Mouse (Mus musculus): ENCODE data around the gene Zfp654. TPM values are rescaled to one million over a fixed set of nuclear protein-coding genes. Genes with fewer than 3 reads are reported as not detected.
"Not testable (repeated sequence)": the region's sequence is repeated elsewhere in the genome, so short reads cannot be mapped to it uniquely, and the experiment has no call there.

The Zfp654 gene
- total RNA-seq (2021) = 10 to 100 TPM; 13.1 to 14.1 TPM
- long read RNA-seq, full-length matches to known transcripts = 2 of 3 reads
- long read RNA-seq, partial matches to known transcripts = 1 of 3 reads
- long read RNA-seq, other reads (novel, unspliced or antisense) = 0 of 3 reads

DNA sequence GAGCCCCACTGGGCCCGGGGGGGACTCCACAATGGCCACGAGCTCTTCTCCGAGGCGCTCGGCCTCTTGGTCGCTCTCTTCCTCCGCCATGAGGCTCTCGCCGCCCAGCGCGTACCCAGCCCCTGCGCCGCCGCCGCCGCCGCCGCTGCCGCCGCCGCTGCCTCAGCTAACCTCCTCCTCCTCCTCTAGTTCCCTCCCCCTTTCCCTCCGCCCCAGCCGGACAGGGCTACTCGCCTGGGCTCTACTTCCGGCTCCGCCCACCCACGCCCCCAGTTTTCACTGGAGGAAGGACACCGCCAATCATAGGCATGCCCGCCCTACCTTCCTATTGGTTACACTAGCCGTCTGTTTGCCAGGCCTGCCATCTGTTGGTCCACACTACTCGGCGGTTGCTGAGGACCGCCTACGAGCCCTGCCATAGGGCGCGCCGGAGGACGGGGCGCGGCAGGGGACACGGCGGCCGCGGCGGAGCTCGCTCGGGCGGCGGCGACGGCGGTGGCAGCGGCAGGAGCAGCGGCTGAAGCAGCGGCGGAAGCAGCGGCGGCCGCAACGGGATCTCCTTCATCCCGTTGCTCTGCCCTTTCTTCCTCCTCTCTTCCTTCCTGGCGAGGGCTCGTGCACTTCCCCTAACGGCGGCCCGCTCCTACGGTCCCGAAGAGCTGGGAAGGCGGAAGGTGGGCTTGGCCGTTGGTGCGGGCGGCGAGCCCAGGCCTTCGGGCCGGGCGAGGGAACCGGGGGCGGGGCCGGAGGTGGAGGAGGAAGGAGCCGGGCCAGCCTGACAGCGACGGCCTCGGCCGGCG is at the start of gene Zfp654, which contains the start of gene Cggbp1:
Zfp654 (minus strand) TSS at position 90 of the 800 bp plus-strand sequence.
Cggbp1 (plus strand) TSS at position 434 of the 800 bp plus-strand sequence.
- peak; percentile 99 for DNase-seq (ENCODE audit: low spot score in 2 of 2)

DNA sequence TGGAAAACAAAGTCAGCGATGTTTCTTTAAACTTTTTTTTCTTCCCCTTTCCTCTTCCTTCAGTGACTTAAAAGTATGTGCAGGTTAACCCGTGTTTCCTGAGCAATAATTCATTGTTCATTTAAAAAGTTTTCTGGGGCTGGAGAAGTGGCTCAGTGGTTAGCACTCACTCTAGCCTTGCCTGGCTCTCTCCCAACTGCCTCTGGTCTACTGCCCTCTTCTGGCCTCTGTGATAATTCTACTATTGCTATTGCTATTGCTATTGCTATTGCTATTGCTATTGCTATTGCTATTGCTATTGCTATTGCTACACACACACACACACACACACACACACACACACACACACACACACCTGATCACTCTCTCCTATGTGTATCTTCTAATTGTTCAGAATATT is 47.6 kb upstream of the Zfp654 start:
- DNase-seq (ENCODE audit: low spot score in 2 of 2) = no peak

GRCm38 (mm10) chr16:64889496-64889895 is 38.0 kb upstream of the Zfp654 start:
- DNase-seq (ENCODE audit: low spot score in 2 of 2) = no peak

- no peak for DNase-seq (ENCODE audit: low spot score in 2 of 2)
Measured at GRCm38 (mm10) chr16:64885547-64885946, 34.1 kb upstream of the Zfp654 start.

- no peak for DNase-seq (ENCODE audit: low spot score in 2 of 2)
Measured at GRCm38 (mm10) chr16:64885142-64885541, 33.7 kb upstream of the Zfp654 start.

GRCm38 (mm10) chr16:64884420-64884838 is 33.0 kb upstream of the Zfp654 start:
- no peak for DNase-seq (ENCODE audit: low spot score in 2 of 2)

- DNase-seq (ENCODE audit: low spot score in 2 of 2) = no peak
Measured at GRCm38 (mm10) chr16:64883896-64884295, 32.4 kb upstream of the Zfp654 start.

GRCm38 (mm10) chr16:64881442-64881841 is 30.0 kb upstream of the Zfp654 start:
- DNase-seq (ENCODE audit: low spot score in 2 of 2) = no peak

DNA sequence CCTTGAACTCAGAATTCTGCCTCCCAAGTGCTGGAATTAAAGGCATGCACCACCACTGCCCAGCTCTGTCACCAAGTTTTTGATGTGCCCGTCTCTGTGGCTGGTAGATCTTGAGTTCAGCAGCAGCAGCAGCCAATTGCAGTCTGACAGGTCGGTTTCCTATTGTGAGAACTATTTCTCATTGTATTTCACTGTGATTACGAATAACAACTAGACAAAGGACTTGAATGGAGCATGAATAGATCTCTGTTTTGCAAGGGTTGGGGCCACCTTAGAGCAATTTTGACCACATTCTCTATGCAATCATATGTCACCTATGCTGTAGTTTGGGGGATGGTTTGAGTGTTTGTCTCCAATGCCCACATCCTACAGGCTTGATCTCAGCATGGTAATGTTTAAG is 29.5 kb upstream of the Zfp654 start:
- DNase-seq (ENCODE audit: low spot score in 2 of 2) = no peak

GRCm38 (mm10) chr16:64879735-64880134 is 28.3 kb upstream of the Zfp654 start:
- DNase-seq (ENCODE audit: low spot score in 2 of 2) = no peak

DNA sequence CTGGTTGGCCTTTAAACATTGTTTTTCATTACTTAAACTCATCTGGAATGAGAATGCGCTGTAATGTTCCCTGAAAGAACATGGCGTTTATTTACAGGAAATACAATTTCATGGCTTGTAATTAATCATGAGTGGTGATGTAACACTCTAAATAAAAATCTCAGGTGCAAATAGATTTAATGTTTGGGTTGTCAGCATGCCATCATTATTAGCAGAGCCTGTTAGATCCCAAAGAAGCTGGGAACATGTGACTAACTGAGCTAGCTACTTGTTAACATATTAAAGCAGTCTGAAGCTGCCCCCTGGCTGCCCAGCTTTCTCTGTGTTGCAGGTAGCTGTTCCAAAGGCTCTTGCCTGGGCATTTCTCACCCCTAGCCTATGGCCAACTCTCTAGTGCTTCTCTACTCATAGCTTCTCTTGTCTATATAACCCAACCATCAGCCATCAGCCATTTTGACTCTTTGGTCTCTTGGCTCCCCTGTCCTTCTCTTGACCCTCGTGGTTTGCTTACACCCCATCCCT is 27.2 kb upstream of the Zfp654 start:
- no peak for DNase-seq (ENCODE audit: low spot score in 2 of 2)

DNA sequence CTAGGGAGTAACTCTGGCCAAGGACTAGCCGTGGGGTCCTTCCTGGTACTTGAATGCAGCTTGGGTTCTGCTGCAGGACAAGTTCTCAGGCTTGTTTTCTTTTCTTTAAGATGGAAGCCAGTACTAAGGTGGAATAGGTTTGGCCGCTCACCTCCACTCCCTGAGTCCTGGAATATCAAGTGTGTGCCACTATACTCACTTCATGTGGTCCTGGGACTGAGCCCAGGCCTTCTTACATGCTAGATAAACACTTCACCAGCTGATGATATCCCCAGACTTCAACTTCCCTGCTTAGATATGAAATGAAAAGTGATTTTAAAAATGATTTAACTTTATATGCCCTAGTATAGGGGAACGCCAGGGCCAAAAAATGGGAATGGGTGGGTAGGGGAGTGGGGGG is 25.9 kb upstream of the Zfp654 start:
- no peak for DNase-seq (ENCODE audit: low spot score in 2 of 2)

GRCm38 (mm10) chr16:64876631-64877265 is 25.3 kb upstream of the Zfp654 start:
- no peak for DNase-seq (ENCODE audit: low spot score in 2 of 2)

DNA sequence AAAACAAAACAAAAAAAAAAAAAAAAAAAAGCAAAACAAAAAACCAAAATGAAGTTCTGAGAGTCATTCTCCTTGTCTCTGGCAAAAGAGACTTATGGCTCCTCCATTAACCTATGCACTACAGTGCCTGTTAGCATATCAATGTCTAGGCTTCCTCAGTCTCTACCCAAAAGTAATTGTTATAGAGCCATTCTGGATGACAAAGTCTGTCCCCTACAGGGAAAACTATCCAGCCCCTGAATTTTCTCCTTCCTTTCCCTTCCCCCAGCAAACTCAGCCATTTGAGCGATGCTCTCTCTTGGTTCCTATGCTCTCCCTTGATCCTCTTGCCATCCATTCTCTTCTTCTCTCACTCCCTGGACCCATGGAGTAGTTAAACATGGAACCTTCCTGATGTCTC is 24.4 kb upstream of the Zfp654 start:
- DNase-seq (ENCODE audit: low spot score in 2 of 2) = no peak

DNA sequence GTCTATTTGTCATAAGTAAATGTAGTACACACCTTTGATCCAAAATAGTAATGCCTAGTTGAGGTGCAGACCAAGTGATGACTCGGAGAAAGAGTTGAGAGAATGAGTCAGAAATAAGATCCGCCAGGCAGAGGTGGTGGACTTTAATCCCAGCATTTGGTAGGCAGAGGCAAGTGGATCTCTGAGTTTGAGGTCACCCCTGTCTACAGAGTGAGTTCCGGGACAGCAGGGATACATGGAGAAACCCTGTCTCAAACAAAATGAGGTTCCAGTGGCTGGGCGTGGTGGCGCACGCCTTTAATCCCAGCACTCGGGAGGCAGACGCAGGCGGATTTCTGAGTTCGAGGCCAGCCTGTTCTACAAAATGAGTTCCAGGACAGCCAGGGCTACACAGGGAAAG is 23.9 kb upstream of the Zfp654 start:
- no peak for DNase-seq (ENCODE audit: low spot score in 2 of 2)

- peak; percentile 32 to 55 for DNase-seq (ENCODE audit: low spot score in 2 of 2)
Measured at GRCm38 (mm10) chr16:64873416-64874305, 22.2 kb upstream of the Zfp654 start.

DNA sequence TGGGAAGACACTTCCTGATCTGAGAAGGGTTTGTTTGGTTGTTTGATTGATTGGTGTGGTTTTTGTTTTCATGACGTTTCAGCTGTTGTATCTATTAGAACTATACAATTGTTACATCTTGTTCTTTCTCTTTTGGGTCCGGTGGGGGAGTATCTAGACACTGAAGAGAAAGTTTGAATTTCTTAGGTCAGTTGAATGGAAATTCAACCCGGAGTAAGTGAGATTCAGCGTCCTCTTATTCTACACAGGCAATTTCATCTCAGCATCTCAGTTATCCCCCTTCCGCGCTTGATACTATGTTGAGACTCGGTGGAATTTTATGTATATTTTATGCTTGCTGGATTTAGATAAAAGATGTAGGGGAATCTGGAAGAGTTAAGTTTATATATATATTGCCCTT is 21.4 kb upstream of the Zfp654 start:
- DNase-seq (ENCODE audit: low spot score in 2 of 2) = no peak

GRCm38 (mm10) chr16:64872296-64872695 is 20.8 kb upstream of the Zfp654 start:
- no peak for DNase-seq (ENCODE audit: low spot score in 2 of 2)

DNA sequence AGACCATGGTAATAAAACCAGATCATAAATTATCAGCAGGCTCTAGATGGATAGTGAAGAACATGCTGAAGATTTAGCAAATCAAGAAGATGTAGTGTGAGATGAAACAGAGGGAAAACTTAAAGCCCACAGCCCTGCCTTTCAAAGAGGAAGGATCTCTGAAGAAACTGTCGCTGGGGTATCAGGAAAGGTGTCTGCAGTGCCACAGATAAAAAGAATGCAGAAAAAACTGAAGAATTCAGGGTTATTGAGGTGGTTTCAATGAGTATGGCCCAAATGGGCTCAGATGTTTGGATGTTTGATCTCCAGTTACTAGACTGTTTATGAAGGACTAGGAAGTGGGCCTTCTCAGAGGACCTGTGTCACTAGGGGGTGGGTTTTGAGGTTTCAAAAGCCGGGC is 18.2 kb upstream of the Zfp654 start:
- no peak for DNase-seq (ENCODE audit: low spot score in 2 of 2)

DNA sequence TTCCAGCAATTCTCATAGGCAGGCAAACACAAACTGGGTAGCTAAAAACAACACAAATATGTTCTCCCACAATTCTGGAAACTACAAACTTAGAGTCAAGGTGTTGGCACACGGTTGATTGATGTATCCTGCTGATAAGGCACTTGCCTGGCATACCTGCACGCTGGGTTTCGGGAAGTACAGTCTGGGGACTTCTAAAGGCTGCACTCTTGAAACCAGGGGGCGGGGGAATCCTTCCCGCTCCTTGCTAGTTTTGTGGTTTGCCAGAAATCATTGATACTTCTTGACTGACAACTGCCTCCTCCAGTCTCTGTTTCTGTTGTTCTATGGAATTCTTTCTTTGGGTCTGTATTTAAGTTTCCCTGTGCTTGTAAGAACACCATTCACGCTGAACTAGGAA is 17.2 kb upstream of the Zfp654 start:
- DNase-seq (ENCODE audit: low spot score in 2 of 2) = no peak

DNA sequence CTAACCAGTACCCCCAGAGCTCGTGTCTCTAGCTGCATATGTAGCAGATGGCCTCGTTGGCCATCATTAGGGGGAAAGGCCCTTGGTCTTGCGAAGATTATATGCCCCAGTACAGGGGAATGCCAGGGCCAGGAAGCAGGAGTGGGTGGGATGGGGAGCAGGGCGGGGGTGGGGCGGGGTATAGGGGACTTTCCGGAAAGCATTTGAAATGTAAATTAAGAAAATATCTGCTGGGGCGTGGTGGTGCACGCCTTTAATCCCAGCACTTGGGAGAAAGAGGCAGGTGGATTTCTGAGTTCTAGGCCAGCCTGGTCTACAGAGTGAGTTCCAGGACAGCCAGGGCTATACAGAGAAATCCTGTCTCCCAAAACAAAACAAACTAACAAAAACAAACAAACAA is 14.4 kb upstream of the Zfp654 start:
- not testable (repeated sequence) for DNase-seq (ENCODE audit: low spot score in 2 of 2)
